In genomic region chr10:58497320-58498284, GRCm38 (mm10) we compare ENCODE assay signal across 8 mouse cellular contexts. TPM values are rescaled to one million over a fixed set of nuclear protein-coding genes. Genes with fewer than 3 reads are reported as not detected.
A peak's percentile ranks its signal among the peaks of the same experiment; 100 is the strongest.
DNase-seq lines count a peak whose midpoint lies in the region; ATAC-seq lines count a peak whose summit lies in the region.

Gene Ccdc138, plus strand, starts transcription at chr10:58497948.

- peak within 1 kb of the TSS; percentile 73 for H3K4me3 ChIP-seq in hindbrain, embryonic 12.5 days

- peak; percentile 95 for DNase-seq in Muller cell, postnatal 12 days (ENCODE audit: inconsistent ontology term)
- peak; percentile 85 for DNase-seq in cerebellum, adult 9-11 months
- DNase-seq in frontal cortex, postnatal 10 days (ENCODE audit: low spot score in 2 of 2) = peak; percentile 86 to 91
- peak; percentile 92 to 93 for DNase-seq in layer of hippocampus, postnatal 14 days (ENCODE audit: low spot score in 2 of 2)
- DNase-seq in lung, postnatal 14 days = peak; percentile 94
- DNase-seq in retina, adult 2 months (ENCODE audit: low read depth, low spot score) = peak; percentile 55
- peak; percentile 95 for DNase-seq in thymus, postnatal 36 days

- H3K36me3 ChIP-seq in hindbrain, embryonic 12.5 days = peaks cover 21% of the 10 kb centered on the region

- peak within 1 kb of the TSS; percentile 60 for H3K9ac ChIP-seq in hindbrain, embryonic 12.5 days

- peaks cover 5% of the 10 kb centered on the region; the same call in 1 of the 2 replicates for H3K4me1 ChIP-seq in hindbrain, embryonic 12.5 days

- peak within 1 kb of the TSS; percentile 82 for H3K27ac ChIP-seq in hindbrain, embryonic 12.5 days

- peak within 1 kb of the TSS; percentile 58 for H3K4me2 ChIP-seq in hindbrain, embryonic 12.5 days (replicated peaks)

- H3K27me3 ChIP-seq in hindbrain, embryonic 12.5 days = no peaks in the 10 kb centered on the region

- 2% methylated on average over 50 of the region's 50 CpGs for WGBS in hindbrain, embryonic 12.5 days

- ATAC-seq in hindbrain, embryonic 12.5 days (ENCODE audit: low FRiP score) = peak; percentile 99

- no peaks in the 10 kb centered on the region for H3K9me3 ChIP-seq in hindbrain, embryonic 12.5 days (replicated peaks)

RNA-seq across cellular contexts. Expression of gene Ccdc138, which starts in this region (rescaled TPM):
- 11.4 and 13.2 TPM in 2 replicates for polyA plus RNA-seq in hindbrain, embryonic 12.5 days (2016; fragmentation: Nextera tagmentation; extraction: Ambion mirVana)
- 1 to 10 TPM; 5.1 to 5.2 TPM for total RNA-seq in layer of hippocampus, postnatal 14 days (2021)

Comparison
In these comparisons a context has a peak if more than half of its experiments do, and no peak if none do; other contexts are left out.
1. Peak in every context shown above with its lines: DNase-seq, ATAC-seq, H3K4me3 ChIP-seq and H3K27ac ChIP-seq.